Mouse (Mus musculus): ENCODE data around the gene Kcnk10. TPM values are rescaled to one million over a fixed set of nuclear protein-coding genes. Genes with fewer than 3 reads are reported as not detected.

Kcnk10 gene
- polyA plus RNA-seq, 1 experiment, result not detected

DNA sequence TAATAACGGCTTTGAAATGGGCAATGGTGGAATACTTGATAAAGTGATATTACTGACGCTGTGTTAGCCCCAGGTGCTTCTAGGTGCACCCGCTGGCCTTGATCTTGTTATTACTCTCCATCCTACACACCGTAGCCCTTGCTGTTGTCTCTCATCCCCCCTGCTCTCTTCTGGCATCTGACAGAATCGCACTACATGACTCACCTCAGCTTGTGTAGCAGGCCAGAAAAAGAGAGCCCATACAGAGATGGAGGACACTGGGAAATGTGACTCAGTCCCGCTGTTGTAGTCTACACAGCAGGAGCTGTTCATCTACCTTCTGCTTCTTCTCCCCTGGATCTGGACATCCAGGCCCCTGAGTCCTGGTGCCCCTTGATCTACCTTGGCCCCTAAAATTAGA, 28.1 kb downstream of the Kcnk10 start:
- no peak overlapping the region for H3K4me3 ChIP-seq (replicated peaks)
- H3K4me1 ChIP-seq, result no peaks in the 10 kb centered on the region
- H3K36me3 ChIP-seq (replicated peaks; ENCODE audit: low read length), result no peaks in the 10 kb centered on the region
- no peaks in the 10 kb centered on the region; the same call in 1 of the 2 replicates for H3K9me3 ChIP-seq
- no peaks in the 10 kb centered on the region for H3K27me3 ChIP-seq (replicated peaks)
- no peak for TF ChIP-seq FLI1 (IDR thresholded peaks at IDR 0.05; ENCODE audit: low read length)
- TF ChIP-seq GATA1 (IDR thresholded peaks at IDR 0.05; ENCODE audit: borderline replicate concordance, low read length), result no peak

DNA sequence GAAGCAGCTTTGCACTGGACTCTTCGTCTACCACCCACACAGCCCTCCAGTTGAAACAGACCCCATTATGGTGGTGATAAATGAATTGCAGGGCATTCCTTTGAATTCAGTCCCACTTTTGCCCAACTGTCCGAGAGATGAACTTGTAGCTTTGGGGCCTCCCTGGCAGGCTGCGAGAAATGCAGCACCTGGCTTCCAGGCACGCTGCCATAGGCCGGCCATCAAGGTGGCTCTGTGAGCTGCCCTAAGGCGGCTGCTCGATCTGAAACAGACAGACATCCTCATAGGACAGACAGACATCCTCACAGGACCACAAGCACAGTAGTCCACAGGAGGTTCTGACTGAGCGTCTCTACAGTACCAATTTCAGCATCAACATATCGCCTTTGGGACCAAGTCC, 30.0 kb downstream of the Kcnk10 start:
- Histone ChIP-seq H3K36me3 (replicated peaks; ENCODE audit: low read length) (no peaks in the 10 kb centered on the region), H3K4me1 (no peaks in the 10 kb centered on the region), H3K9me3 (no peaks in the 10 kb centered on the region; the same call in 1 of the 2 replicates), H3K4me3 (replicated peaks) (no peak overlapping the region), H3K27me3 (replicated peaks) (no peaks in the 10 kb centered on the region)
- no peak for TF ChIP-seq GATA1 (IDR thresholded peaks at IDR 0.05; ENCODE audit: borderline replicate concordance, low read length)
- no peak for TF ChIP-seq FLI1 (IDR thresholded peaks at IDR 0.05; ENCODE audit: low read length)

DNA sequence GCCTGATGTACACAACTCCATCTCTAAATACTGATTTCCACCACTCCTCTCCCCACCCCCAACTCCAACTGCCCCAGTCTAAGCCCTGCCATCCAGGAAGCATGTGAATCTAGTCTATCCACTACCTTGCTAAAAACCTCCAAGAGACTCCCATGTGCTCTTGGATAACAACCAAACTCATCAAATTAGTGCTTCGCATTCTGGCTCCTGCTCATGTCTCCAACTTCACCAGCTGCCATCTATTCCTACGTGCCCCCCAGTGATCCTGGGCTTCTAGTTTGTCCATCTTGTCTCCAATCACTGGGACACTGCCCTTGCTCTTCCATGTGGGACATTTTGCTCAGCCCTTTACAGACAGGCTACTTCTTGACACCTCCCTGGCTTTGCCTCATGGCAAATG, 32.2 kb downstream of the Kcnk10 start:
- Histone ChIP-seq H3K4me3 (replicated peaks) (no peak overlapping the region), H3K4me1 (no peaks in the 10 kb centered on the region), H3K36me3 (replicated peaks; ENCODE audit: low read length) (no peaks in the 10 kb centered on the region), H3K9me3 (no peaks in the 10 kb centered on the region; the same call in 1 of the 2 replicates), H3K27me3 (replicated peaks) (no peaks in the 10 kb centered on the region)
- TF ChIP-seq FLI1 (IDR thresholded peaks at IDR 0.05; ENCODE audit: low read length) (no peak), GATA1 (IDR thresholded peaks at IDR 0.05; ENCODE audit: borderline replicate concordance, low read length) (no peak)

DNA sequence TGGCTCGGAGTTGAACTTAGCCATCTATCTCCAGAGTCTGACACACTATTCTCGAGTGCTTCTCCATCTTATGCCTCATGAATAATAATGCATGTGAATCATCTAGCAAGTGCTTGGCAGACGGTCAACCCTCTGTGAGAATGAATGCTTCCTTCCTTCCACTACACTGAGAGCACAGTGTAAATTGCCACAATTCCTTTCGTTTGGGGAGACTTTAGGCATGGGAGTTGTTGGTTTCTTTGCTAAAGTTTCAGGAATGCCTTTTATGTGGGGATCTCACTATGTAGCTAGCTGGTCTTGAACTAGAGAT, 32.9 kb downstream of the Kcnk10 start:
- no peaks in the 10 kb centered on the region for H3K27me3 ChIP-seq (replicated peaks)
- H3K4me1 ChIP-seq, result no peaks in the 10 kb centered on the region
- no peak for TF ChIP-seq GATA1 (IDR thresholded peaks at IDR 0.05; ENCODE audit: borderline replicate concordance, low read length)
- H3K9me3 ChIP-seq, result no peaks in the 10 kb centered on the region; the same call in 1 of the 2 replicates
- H3K4me3 ChIP-seq (replicated peaks), result no peak overlapping the region
- H3K36me3 ChIP-seq (replicated peaks; ENCODE audit: low read length), result no peaks in the 10 kb centered on the region

DNA sequence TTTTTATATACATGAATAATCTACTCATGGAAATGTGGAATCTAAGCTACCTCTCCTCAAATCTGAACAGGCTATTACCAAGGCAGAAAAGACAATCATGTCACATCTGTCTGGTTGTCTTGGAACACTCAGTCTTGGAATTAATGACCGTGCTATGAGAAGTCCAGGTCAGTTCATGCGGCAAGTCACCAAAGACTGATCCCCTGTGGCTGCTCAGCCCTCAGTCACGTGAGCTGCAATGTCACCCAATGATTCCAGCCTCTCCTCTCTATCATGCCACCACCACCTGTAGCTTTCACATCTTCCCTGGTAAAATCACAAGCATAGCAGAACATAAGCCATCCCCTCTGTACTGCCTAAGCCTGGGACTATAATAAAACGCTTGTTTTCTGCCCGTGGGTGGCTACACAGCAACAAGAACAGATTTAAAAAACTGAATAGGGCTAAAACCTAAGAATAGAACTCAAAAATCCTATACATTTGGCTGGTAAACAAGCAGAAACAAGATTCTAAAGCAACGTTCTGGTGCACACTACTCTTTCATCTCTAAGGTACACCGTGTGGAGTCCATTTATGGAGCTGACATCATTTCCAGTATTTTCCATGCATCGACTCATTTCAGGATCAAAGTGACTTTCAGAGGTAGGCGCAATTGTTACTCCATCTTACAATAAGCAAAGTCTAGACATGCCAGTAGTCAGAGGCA, 33.4 kb downstream of the Kcnk10 start:
- no peaks in the 10 kb centered on the region; the same call in 1 of the 2 replicates for H3K9me3 ChIP-seq
- H3K4me1 ChIP-seq, result no peaks in the 10 kb centered on the region
- H3K36me3 ChIP-seq (replicated peaks; ENCODE audit: low read length), result no peaks in the 10 kb centered on the region
- no peak overlapping the region for H3K4me3 ChIP-seq (replicated peaks)
- H3K27me3 ChIP-seq (replicated peaks), result no peaks in the 10 kb centered on the region
- TF ChIP-seq FLI1 (IDR thresholded peaks at IDR 0.05; ENCODE audit: low read length), result no peak
- no peak for TF ChIP-seq GATA1 (IDR thresholded peaks at IDR 0.05; ENCODE audit: borderline replicate concordance, low read length)

DNA sequence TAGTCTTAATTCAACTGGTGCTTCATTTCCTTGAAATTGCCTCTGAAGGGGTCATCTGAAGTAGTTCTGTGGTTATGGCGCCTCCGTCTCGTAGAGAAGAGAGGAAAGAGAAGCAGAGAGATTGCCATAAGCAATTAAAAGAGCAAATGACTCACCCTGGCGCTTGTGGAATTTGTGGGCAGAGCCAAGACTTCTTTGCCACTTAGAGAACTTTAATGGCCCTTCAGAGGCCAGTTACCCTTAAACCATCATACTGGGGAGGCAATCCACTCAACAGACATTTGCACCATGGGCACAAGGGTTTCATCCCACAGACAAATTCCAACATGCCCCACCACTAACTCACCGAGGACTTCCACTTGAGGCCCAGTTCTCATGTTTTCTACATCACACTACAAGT, 41.4 kb downstream of the Kcnk10 start:
- Histone ChIP-seq H3K27me3 (replicated peaks) (no peaks in the 10 kb centered on the region), H3K4me3 (replicated peaks) (no peak overlapping the region), H3K9me3 (peaks cover 13% of the 10 kb centered on the region), H3K4me1 (no peaks in the 10 kb centered on the region), H3K36me3 (replicated peaks; ENCODE audit: low read length) (no peaks in the 10 kb centered on the region)
- no peak for TF ChIP-seq FLI1 (IDR thresholded peaks at IDR 0.05; ENCODE audit: low read length)
- no peak for TF ChIP-seq GATA1 (IDR thresholded peaks at IDR 0.05; ENCODE audit: borderline replicate concordance, low read length)

DNA sequence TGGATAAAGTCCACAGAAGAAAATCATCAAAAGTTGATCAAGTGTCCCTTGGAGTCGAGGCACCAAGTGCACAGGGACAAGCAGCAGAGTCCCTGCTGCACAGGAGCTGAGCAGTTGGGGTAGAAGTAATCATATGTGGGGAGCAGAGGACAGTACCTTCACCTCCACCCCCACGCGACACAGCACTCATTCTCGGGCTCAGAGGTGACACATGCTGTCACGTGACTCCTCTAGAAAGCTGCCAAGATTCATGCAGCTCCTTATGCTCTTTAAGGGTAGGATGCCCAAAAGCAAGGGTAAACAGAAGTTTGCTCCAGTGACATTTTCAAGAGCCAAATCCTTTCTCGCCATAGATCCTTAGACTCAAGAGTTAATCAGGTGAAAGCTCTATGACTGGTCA, 42.1 kb downstream of the Kcnk10 start:
- Histone ChIP-seq H3K4me3 (replicated peaks) (no peak overlapping the region), H3K27me3 (replicated peaks) (no peaks in the 10 kb centered on the region), H3K9me3 (peaks cover 17% of the 10 kb centered on the region), H3K4me1 (no peaks in the 10 kb centered on the region), H3K36me3 (replicated peaks; ENCODE audit: low read length) (no peaks in the 10 kb centered on the region)
- TF ChIP-seq GATA1 (IDR thresholded peaks at IDR 0.05; ENCODE audit: borderline replicate concordance, low read length) (no peak), FLI1 (IDR thresholded peaks at IDR 0.05; ENCODE audit: low read length) (no peak)

DNA sequence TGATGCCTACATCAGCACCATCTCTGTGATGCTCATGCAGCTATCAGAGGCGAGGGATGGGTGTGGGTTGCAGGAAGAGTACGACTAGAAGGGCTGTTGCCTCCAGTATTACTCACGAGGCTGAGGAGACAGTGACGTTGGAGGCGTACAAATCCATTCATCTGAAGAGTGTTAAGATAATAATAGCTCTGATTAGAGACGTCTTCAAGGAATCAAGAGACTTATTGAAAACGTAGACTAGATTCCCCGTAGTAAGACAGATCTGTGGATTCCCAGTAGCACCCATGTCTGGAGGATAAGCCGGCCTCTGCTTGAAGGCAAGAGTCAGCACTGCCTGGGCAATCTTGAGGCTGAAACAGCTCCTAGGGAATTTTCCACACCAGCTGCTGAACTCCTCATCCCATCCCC, 42.6 kb downstream of the Kcnk10 start:
- Histone ChIP-seq H3K9me3 (peaks cover 20% of the 10 kb centered on the region), H3K27me3 (replicated peaks) (no peaks in the 10 kb centered on the region), H3K4me1 (no peaks in the 10 kb centered on the region), H3K36me3 (replicated peaks; ENCODE audit: low read length) (no peaks in the 10 kb centered on the region), H3K4me3 (replicated peaks) (no peak overlapping the region)
- TF ChIP-seq FLI1 (IDR thresholded peaks at IDR 0.05; ENCODE audit: low read length) (no peak), GATA1 (IDR thresholded peaks at IDR 0.05; ENCODE audit: borderline replicate concordance, low read length) (no peak)

DNA sequence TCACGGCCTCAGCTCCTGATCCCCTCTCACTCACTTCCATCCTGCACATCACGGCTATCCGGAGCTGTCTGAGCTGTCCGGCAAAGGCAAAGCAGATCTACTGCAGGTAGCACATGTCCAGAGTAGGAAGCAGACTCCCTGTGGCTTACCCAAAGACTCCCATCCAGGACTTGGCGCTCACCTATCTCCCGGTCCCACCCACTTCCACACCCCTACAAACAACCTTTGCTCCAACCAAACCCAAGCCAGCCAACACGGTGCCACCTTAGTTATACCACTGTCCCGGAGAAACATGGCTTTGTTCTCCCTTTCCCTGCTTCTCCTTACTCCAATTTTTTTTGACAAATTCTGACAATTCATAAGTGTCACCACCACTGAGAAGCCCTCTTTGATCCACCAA, 49.5 kb downstream of the Kcnk10 start:
- H3K4me1 ChIP-seq, result no peaks in the 10 kb centered on the region
- TF ChIP-seq FLI1 (IDR thresholded peaks at IDR 0.05; ENCODE audit: low read length) (no peak), GATA1 (IDR thresholded peaks at IDR 0.05; ENCODE audit: borderline replicate concordance, low read length) (no peak)
- H3K36me3 ChIP-seq (replicated peaks; ENCODE audit: low read length), result no peaks in the 10 kb centered on the region
- H3K4me3 ChIP-seq (replicated peaks), result peak overlapping the region; percentile 28
- H3K27me3 ChIP-seq (replicated peaks), result no peaks in the 10 kb centered on the region
- peaks cover 38% of the 10 kb centered on the region for H3K9me3 ChIP-seq

DNA sequence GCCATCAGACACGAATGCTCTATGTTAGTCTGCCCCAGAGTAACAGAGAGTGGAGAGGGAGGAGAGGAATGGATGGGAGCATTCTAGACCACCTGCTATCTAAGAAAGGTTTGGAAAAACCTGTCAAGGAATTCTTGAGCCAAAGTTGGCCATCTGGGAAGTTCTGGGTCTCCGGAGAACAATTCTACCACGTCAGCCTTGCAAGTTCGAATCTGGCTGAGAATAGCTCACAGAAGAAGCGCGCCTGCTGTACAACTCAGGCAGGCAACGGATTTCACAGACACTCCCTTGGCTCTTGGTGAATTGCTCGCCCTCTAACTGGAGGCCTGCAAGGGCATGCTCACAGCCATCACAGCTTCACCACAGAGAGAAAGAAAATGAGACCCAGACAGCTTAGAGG, 52.7 kb downstream of the Kcnk10 start:
- H3K27me3 ChIP-seq (replicated peaks), result no peaks in the 10 kb centered on the region

More for the DNA sequence above, 52.7 kb downstream of the Kcnk10 start:
- no peaks in the 10 kb centered on the region for H3K36me3 ChIP-seq (replicated peaks; ENCODE audit: low read length)
- H3K4me3 ChIP-seq (replicated peaks), result no peak overlapping the region
- H3K4me1 ChIP-seq, result no peaks in the 10 kb centered on the region
- TF ChIP-seq GATA1 (IDR thresholded peaks at IDR 0.05; ENCODE audit: borderline replicate concordance, low read length), result no peak
- no peak for TF ChIP-seq FLI1 (IDR thresholded peaks at IDR 0.05; ENCODE audit: low read length)
- peaks cover 26% of the 10 kb centered on the region for H3K9me3 ChIP-seq

All from megakaryocyte, embryonic 14.5 days (primary cell).